Comparison of ENCODE assay signal across 8 mouse cellular contexts in genomic region chr14:49153801-49154200, GRCm38 (mm10). TPM values are rescaled to one million over a fixed set of nuclear protein-coding genes. Genes with fewer than 3 reads are reported as not detected.
DNase-seq lines count a peak whose midpoint lies in the region; ATAC-seq lines count a peak whose summit lies in the region.

No protein-coding gene starts in this region.

- peak; percentile 92 for ATAC-seq in common myeloid progenitor, adult 5-6 weeks (replicated peaks; ENCODE audit: low read depth, poor library complexity, severe bottlenecking)
- peak; percentile 53 to 82 for ATAC-seq in hematopoietic stem cell, adult 5-6 weeks (replicated peaks in 1 of 2; ENCODE audit: insufficient read depth in 1 of 2, low FRiP score in 2 of 2, low TSS enrichment in 1 of 2, low read depth in 1 of 2, poor library complexity in 2 of 2, severe bottlenecking in 2 of 2)
- ATAC-seq in limb, embryonic 11.5 days (ENCODE audit: insufficient number of reproducible peaks, low FRiP score, low TSS enrichment, low read depth), result no peak

- no peak overlapping the region for H3K4me3 ChIP-seq in limb, embryonic 11.5 days (ENCODE audit: low read depth, low read length)

- H3K9me3 ChIP-seq in limb, embryonic 11.5 days (ENCODE audit: control insufficient read depth, low read length), result no peaks in the 10 kb centered on the region

- no peak overlapping the region for H3K4me2 ChIP-seq in limb, embryonic 11.5 days (ENCODE audit: low read depth, severe bottlenecking)

- no peak overlapping the region for H3K27ac ChIP-seq in limb, embryonic 11.5 days (replicated peaks; ENCODE audit: low read depth, low read length)

- H3K9ac ChIP-seq in limb, embryonic 11.5 days (ENCODE audit: low read length), result no peak overlapping the region

- no peaks in the 10 kb centered on the region for H3K27me3 ChIP-seq in limb, embryonic 11.5 days (ENCODE audit: control insufficient read depth, insufficient read depth, low read length)

- WGBS in limb, embryonic 11.5 days, result 41% methylated on average over 7 of the region's 7 CpGs

- DNase-seq in left cerebral cortex, adult 18-20 months (ENCODE audit: low spot score in 2 of 2), result peak; percentile 63 to 79
- no peak for DNase-seq in left cerebral cortex, adult 11 months (ENCODE audit: low spot score)
- peak; percentile 60 to 91 for DNase-seq in adrenal gland, adult (ENCODE audit: inconsistent age in 2 of 2, low spot score in 1 of 2)
- peak; percentile 85 for DNase-seq in limb, embryonic 11.5 days (ENCODE audit: low spot score)
- peak; percentile 81 for DNase-seq in retina, embryonic 14.5 days (ENCODE audit: low spot score)
- DNase-seq in urinary bladder, adult 2 months (ENCODE audit: low spot score), result peak; percentile 36

- H3K4me1 ChIP-seq in limb, embryonic 11.5 days (ENCODE audit: control insufficient read depth, insufficient read depth, low read length), result no peaks in the 10 kb centered on the region

- no peaks in the 10 kb centered on the region for H3K36me3 ChIP-seq in limb, embryonic 11.5 days (ENCODE audit: control insufficient read depth, insufficient read depth, low read length)

RNA-seq across cellular contexts. Expression of gene Naa30, which starts 18.2 kb away (rescaled TPM):
- total RNA-seq in left cerebral cortex, adult 18-20 months (2021), result 10 to 100 TPM; 37.1 to 40.1 TPM
- total RNA-seq in common myeloid progenitor, adult 5-6 weeks (2017), result 43.6 and 53.3 TPM in 2 replicates
- total RNA-seq in hematopoietic stem cell, adult 5-6 weeks (2017), result 48.3 and 59.9 TPM in 2 replicates
- polyA plus RNA-seq in limb, embryonic 11.5 days (2014; fragmentation: Nextera tagmentation; extraction: Ambion mirVana), result 15.4 and 15.5 TPM in 2 replicates
- 15.7 and 16.2 TPM in 2 replicates for polyA plus RNA-seq in urinary bladder, adult 2 months (2012; rRNA removed)
